Mouse (Mus musculus) neural tube, embryonic 12.5 days (tissue): ENCODE results near the gene Taf15. TPM values are rescaled to one million over a fixed set of nuclear protein-coding genes. Genes with fewer than 3 reads are reported as not detected.

Source experiments
- ATAC-seq: fragments of 200-750 bp; cut with Nextera tagmentation; 2 replicates; pipeline ENCODE4 v1.8.0; 2017; ENCODE audit warnings: low read depth, mild to moderate bottlenecking, moderate TSS enrichment, moderate library complexity; ENCODE audit not compliant: low FRiP score
- H3K27ac ChIP-seq: fragments of 300-500 bp; sonication (generic); 2 replicates; pipeline ENCODE4 v1.5.1; 2016
- H3K27me3 ChIP-seq: fragments of 300-500 bp; sonication (generic); replicated peaks from 2 replicates; pipeline ENCODE4 v1.6.1; 2016; ENCODE audit warnings: mild to moderate bottlenecking
- H3K36me3 ChIP-seq: fragments of 300-500 bp; sonication (generic); 2 replicates; pipeline ENCODE4 v1.6.1; 2016; ENCODE audit warnings: mild to moderate bottlenecking
- H3K4me1 ChIP-seq: fragments of 300-500 bp; sonication (generic); 2 replicates; pipeline ENCODE4 v1.6.1; 2016
- H3K4me2 ChIP-seq: fragments of 300-500 bp; sonication (generic); replicated peaks from 2 replicates; pipeline ENCODE4 v1.6.1; 2016; ENCODE audit warnings: mild to moderate bottlenecking
- H3K4me3 ChIP-seq: fragments of 300-500 bp; sonication (generic); 2 replicates; pipeline ENCODE4 v1.5.1; 2016
- H3K9ac ChIP-seq: fragments of 300-500 bp; sonication (generic); 2 replicates; pipeline ENCODE4 v1.6.1; 2016; ENCODE audit warnings: mild to moderate bottlenecking
- H3K9me3 ChIP-seq: fragments of 300-500 bp; sonication (generic); 2 replicates; pipeline ENCODE4 v1.6.1; 2016; ENCODE audit warnings: mild to moderate bottlenecking
- WGBS: fragments of 180-500 bp; shearing (Covaris S2); methylation state at CpG from one replicate; pipeline ENCODE4 v1.1.7; 2016; 5-methylcytosine and 5-hydroxymethylcytosine counted together
- polyA plus RNA-seq: library from polyadenylated mRNA; unstranded; fragments of >200 nt; fragmentation: Nextera tagmentation; extraction: Ambion mirVana; gene quantifications from 2 replicates; pipeline ENCODE4 v1.2.1, GENCODE M21; 2016

Taf15 gene
- polyA plus RNA-seq, 1 experiment from 2014 or later = 9.9 TPM

DNA sequence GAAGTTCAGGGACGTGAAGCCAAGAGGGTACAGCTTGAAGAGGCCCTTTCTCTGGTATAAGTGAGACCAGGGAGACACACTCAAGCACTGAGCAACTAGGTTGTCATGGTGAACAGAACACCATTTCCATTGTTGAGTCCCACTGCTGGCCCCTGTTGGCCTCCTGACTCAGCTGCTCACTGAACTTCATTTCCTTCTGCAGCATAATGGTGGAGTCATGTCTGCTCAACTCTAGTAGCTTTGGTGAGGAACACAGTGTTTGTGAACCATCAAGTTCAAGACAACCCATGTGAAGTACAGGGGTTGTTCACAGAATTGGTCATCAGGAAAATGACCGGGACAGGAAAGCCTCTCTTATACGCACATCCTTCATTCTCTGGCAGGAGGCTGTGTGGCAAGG lies 49.2 kb downstream of the Taf15 start, which contains the start of gene Heatr9:
TSS of gene Heatr9 (minus strand) at position 101 of the 400 bp plus-strand sequence.
- H3K27ac ChIP-seq = no peak within 1 kb of the TSS
- ATAC-seq = no peak
- WGBS = 90% methylated on average over 3 of the region's 3 CpGs
- H3K4me2 ChIP-seq = no peak within 1 kb of the TSS
- H3K9ac ChIP-seq = no peak within 1 kb of the TSS
- H3K4me1 ChIP-seq = no peaks in the 10 kb centered on the region
- H3K4me3 ChIP-seq = no peak within 1 kb of the TSS
- no peaks in the 10 kb centered on the region for H3K36me3 ChIP-seq
- no peaks in the 10 kb centered on the region for H3K9me3 ChIP-seq
- H3K27me3 ChIP-seq = no peaks in the 10 kb centered on the region

DNA sequence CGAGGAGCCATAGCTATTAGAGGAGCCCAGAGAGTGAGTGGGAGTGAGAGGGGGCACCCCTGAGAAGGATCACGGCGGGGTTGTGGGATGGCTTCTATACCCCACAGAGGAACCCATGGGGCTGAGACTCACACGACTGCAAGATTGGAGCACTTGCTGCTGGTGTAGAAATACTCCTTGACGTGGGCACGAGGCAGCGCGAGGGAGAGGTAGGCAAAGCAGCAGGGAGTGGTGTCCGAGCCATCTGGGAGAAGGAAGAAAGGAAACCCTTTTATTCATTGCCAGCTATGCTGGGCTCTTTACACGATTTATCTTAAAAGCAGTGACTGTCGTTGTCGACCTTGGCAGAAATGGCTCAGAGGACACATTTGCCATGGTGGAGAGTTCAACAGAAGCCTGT lies 56.1 kb downstream of the Taf15 start:
- WGBS = 68% methylated on average over 12 of the region's 12 CpGs
- no peak overlapping the region for H3K4me3 ChIP-seq
- no peaks in the 10 kb centered on the region for H3K36me3 ChIP-seq
- no peak for ATAC-seq
- H3K27me3 ChIP-seq = no peaks in the 10 kb centered on the region
- no peak overlapping the region for H3K27ac ChIP-seq
- H3K4me2 ChIP-seq = no peak overlapping the region
- no peaks in the 10 kb centered on the region for H3K9me3 ChIP-seq
- H3K9ac ChIP-seq = no peak overlapping the region
- no peaks in the 10 kb centered on the region for H3K4me1 ChIP-seq

DNA sequence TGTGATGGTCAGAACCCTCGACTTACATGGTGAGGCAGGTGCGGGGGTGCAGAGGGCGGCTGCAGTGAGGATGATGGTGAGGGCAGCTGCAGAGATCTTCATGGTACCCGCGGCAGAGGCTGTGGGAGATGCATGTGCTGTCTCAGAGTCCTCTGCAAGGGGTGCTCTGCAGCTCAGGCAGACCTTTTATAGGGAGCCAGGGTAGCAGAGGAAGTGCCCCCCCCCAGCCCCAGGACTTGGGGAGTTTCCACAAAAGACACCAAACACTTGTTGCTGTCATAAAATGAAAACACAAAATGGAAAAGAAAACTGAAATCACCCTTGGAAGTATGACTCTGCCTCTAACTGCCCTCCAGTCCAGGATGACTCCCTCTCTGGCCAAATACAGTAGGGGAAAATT lies 57.5 kb downstream of the Taf15 start, which contains the start of gene Ccl5:
TSS of gene Ccl5 (minus strand) at position 159 of the 400 bp plus-strand sequence.
- Histone ChIP-seq H3K4me2 (no peak within 1 kb of the TSS), H3K4me1 (no peaks in the 10 kb centered on the region; the same call in 1 of the 2 replicates), H3K36me3 (no peaks in the 10 kb centered on the region), H3K27me3 (no peaks in the 10 kb centered on the region), H3K9ac (no peak within 1 kb of the TSS), H3K4me3 (no peak within 1 kb of the TSS), H3K9me3 (no peaks in the 10 kb centered on the region), H3K27ac (no peak within 1 kb of the TSS)
- WGBS = 88% methylated on average over 5 of the region's 5 CpGs
- no peak for ATAC-seq

DNA sequence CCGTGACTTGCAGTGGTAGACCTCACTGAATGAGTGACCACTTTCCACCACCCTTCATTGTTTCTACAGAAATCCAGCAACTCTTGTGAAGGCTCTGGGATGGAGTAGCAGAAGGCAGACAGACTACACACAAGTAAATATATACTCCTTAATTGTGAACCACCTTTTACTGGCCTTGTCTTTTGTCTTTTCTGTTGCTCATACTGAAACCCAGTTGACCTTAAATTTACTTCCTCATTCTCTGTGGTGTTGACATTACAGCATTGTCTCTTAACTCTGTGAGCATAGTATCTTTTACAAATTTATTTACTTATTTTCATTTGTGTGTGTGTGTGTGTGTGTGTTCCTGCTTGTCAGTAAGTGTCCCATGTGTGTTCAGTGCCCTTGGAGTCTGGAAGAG lies 60.3 kb downstream of the Taf15 start:
- Histone ChIP-seq H3K4me3 (no peak overlapping the region), H3K4me1 (no peaks in the 10 kb centered on the region; the same call in 1 of the 2 replicates), H3K4me2 (no peak overlapping the region), H3K36me3 (no peaks in the 10 kb centered on the region), H3K27me3 (no peaks in the 10 kb centered on the region), H3K9ac (no peak overlapping the region), H3K27ac (no peak overlapping the region), H3K9me3 (no peaks in the 10 kb centered on the region)
- WGBS = 86% methylated on average over 1 of the region's 1 CpGs
- no peak for ATAC-seq

DNA sequence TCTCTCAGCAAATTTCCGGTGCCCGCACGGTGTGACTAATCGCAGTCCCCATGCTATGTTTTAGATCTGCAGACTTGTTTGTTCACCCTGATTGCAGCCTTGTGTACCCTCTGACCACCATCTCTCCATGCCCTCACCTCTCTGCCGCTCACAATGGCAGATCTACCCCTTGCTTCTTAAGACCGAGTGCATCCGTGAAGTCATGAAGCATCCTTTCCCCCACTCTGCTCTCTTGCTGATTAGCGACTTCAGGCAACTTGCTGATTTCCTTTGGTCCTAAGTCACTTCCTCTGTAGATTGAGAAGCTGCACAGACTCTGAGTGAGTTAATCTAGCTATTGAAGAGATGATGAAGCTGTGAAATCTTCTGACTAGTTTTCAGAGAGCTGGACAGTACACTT lies 61.3 kb downstream of the Taf15 start:
- Histone ChIP-seq H3K27ac (no peak overlapping the region), H3K9me3 (no peaks in the 10 kb centered on the region), H3K4me3 (no peak overlapping the region), H3K36me3 (no peaks in the 10 kb centered on the region), H3K9ac (no peak overlapping the region), H3K4me1 (no peaks in the 10 kb centered on the region; the same call in 1 of the 2 replicates), H3K4me2 (no peak overlapping the region), H3K27me3 (no peaks in the 10 kb centered on the region)
- 88% methylated on average over 8 of the region's 8 CpGs for WGBS
- no peak for ATAC-seq

DNA sequence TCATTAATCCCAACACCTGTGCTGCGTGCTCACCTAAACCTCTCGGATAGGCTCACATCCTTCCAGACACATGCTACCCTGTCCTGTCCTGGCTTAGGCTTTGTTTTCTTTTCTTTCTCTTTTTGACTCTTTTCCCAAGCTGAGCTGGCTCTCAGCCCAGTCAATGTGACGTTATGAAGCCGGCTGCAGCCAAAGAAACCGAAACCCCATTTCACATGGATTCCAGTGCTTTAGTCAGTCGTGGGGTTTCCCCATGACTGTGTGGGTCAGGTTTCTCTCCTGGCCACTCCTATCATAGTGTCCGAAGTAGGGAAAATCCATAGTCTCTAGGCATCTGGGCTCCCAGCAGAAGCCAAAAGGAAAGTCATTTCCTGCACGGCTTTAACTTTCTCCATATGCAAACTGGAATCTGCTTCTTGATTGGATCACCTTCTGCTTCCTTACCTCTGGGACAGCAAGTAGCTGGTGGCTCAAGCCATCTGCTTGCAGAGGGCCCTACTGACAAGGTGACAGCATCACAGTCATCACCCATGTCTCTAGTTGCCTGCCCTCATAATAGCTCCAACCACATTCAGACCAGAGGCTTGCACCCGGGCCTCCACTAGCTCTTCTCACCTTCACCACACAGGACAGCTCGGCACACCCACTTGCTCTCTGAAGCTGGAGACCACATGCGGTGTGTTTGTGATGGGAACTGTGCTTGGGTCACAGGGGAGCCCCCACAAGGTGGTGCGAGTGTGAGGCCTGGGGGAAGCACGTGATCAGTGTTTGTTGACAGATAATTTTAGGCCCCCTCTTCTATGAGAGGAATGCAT lies 61.9 kb downstream of the Taf15 start:
- no peak overlapping the region for H3K4me2 ChIP-seq
- H3K4me1 ChIP-seq = no peaks in the 10 kb centered on the region; the same call in 1 of the 2 replicates
- ATAC-seq = no peak
- no peak overlapping the region for H3K27ac ChIP-seq
- no peak overlapping the region for H3K9ac ChIP-seq
- H3K36me3 ChIP-seq = no peaks in the 10 kb centered on the region
- no peaks in the 10 kb centered on the region for H3K27me3 ChIP-seq
- H3K9me3 ChIP-seq = no peaks in the 10 kb centered on the region
- H3K4me3 ChIP-seq = no peak overlapping the region
- 58% methylated on average over 13 of the region's 13 CpGs for WGBS

DNA sequence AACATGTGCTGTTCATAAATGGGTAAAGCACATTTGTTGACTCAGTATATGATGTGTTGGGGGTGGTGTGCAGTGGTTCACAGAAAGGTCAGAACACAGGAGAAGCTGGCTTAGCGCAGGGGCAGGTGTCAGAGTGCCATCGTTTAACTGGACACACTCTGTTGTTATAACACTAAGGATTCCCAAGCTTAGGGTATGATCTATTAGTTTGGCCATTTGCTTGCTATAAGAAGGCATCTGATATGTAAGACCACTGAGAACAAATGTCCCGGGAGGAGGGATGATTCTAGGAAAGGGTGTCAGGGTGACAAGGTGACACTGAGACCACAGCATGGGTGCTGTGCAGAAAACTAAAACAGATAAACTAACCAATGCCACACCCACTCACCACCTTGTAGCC lies 63.9 kb downstream of the Taf15 start:
- H3K4me1 ChIP-seq = no peaks in the 10 kb centered on the region; the same call in 1 of the 2 replicates
- H3K27me3 ChIP-seq = no peaks in the 10 kb centered on the region
- H3K4me3 ChIP-seq = no peak overlapping the region
- no peak for ATAC-seq
- no peaks in the 10 kb centered on the region for H3K36me3 ChIP-seq
- H3K4me2 ChIP-seq = no peak overlapping the region
- no peaks in the 10 kb centered on the region for H3K9me3 ChIP-seq
- no peak overlapping the region for H3K9ac ChIP-seq
- H3K27ac ChIP-seq = no peak overlapping the region
- 80% methylated on average over 3 of the region's 3 CpGs for WGBS

DNA sequence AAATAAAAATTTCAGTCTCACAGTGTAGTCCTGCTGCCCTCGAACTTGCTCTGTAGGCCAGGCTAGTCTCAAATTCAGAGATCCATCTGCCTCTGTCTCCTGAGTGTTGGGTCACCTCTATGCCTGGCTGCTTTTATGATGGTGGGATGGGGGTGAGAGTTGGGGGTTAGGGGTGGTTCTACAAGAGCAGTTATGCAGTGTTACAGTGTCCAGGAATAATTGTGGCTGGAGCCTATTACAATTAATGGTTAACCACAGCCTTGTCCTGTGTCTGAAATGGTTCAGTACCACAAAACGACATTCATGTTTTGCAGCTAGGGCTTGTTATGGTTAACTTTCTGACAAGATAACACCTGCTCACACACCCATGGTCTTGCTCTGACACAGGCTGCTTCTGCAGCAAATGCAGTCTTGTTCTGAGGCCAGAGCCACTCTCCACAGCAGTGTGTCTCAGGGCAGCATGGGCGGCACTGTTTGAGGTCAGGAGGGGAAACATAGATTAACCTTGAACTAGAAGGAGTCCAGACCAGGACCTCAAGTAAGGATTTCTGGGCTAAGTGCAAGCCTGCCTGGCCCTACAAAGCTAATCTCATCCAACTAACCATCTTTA lies 65.9 kb downstream of the Taf15 start:
- ATAC-seq = no peak
- H3K9me3 ChIP-seq = no peaks in the 10 kb centered on the region
- H3K4me1 ChIP-seq = no peaks in the 10 kb centered on the region; the same call in 1 of the 2 replicates
- H3K4me2 ChIP-seq = no peak overlapping the region
- H3K4me3 ChIP-seq = no peak overlapping the region
- H3K27ac ChIP-seq = no peak overlapping the region
- 86% methylated on average over 3 of the region's 3 CpGs for WGBS
- no peaks in the 10 kb centered on the region for H3K36me3 ChIP-seq
- H3K9ac ChIP-seq = no peak overlapping the region
- H3K27me3 ChIP-seq = no peaks in the 10 kb centered on the region

DNA sequence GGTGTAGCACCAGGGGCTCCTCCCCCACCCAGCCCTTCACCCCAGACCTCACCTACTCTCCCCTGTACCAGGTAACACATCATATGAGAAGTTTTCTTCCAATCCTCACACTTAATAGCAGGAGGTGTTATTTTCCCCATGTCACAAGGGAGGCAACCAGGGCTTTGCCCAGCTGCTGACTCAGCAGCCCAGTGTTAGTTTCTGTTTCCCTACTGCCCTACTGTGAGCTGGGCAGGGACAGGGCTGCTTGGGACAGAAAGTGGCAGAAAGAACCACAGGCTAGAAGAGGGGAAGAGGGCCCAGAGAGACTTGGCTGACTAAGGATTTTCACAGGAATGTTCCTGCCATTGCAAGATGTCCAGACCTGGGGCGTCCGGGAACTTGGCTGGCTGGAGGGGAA lies 68.0 kb downstream of the Taf15 start:
- Histone ChIP-seq H3K9me3 (no peaks in the 10 kb centered on the region), H3K4me2 (no peak overlapping the region), H3K36me3 (no peaks in the 10 kb centered on the region), H3K9ac (no peak overlapping the region), H3K27ac (no peak overlapping the region), H3K4me1 (no peaks in the 10 kb centered on the region), H3K4me3 (no peak overlapping the region), H3K27me3 (no peaks in the 10 kb centered on the region)
- no peak for ATAC-seq
- WGBS = 92% methylated on average over 2 of the region's 2 CpGs

DNA sequence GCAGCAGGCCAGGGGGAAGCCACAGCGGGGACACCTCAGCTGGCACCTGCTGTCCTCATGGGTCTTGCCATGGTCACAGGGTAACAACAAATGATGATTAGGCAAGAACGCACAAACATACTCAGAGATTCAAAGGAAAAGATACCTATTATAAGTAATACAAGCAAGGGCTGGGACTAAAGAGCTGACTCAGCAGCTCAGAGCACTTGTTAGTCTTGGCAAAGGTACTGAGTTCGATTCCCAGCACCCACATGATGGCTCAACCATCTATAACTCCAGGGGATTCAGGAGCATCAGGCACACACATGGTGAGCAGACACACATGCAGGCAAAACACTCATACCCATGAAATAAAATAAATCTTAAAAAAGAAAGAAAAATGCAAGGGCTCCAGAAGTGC lies 68.5 kb downstream of the Taf15 start:
- 93% methylated on average over 3 of the region's 3 CpGs for WGBS
- H3K4me3 ChIP-seq = no peak overlapping the region
- no peaks in the 10 kb centered on the region for H3K27me3 ChIP-seq
- no peak for ATAC-seq
- no peaks in the 10 kb centered on the region for H3K9me3 ChIP-seq
- no peaks in the 10 kb centered on the region for H3K4me1 ChIP-seq
- no peak overlapping the region for H3K27ac ChIP-seq
- no peak overlapping the region for H3K4me2 ChIP-seq
- no peak overlapping the region for H3K9ac ChIP-seq
- no peaks in the 10 kb centered on the region for H3K36me3 ChIP-seq

DNA sequence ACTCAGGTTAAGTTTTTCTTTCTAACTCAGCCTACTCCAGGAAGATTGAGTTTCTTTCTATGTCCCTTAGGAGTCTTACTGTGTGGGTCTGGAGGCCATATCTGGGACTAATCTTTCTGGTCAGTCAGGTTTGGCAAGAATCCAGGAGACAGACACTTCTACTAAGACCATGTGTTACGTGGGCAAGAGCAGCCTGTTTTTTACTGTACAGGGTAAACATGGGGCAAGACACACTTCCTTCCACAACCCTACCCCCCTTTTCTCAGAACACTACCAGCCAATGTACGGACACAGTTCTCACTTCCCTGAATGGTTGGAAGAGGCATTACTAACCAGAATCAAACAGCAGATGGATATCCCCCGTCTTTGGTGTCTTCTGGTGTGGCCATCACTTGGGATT lies 71.3 kb downstream of the Taf15 start:
- Histone ChIP-seq H3K27ac (no peak overlapping the region), H3K9ac (no peak overlapping the region), H3K4me3 (no peak overlapping the region), H3K9me3 (no peaks in the 10 kb centered on the region), H3K27me3 (no peaks in the 10 kb centered on the region), H3K4me1 (no peaks in the 10 kb centered on the region), H3K36me3 (no peaks in the 10 kb centered on the region), H3K4me2 (no peak overlapping the region)
- no peak for ATAC-seq
- 77% methylated on average over 3 of the region's 3 CpGs for WGBS

DNA sequence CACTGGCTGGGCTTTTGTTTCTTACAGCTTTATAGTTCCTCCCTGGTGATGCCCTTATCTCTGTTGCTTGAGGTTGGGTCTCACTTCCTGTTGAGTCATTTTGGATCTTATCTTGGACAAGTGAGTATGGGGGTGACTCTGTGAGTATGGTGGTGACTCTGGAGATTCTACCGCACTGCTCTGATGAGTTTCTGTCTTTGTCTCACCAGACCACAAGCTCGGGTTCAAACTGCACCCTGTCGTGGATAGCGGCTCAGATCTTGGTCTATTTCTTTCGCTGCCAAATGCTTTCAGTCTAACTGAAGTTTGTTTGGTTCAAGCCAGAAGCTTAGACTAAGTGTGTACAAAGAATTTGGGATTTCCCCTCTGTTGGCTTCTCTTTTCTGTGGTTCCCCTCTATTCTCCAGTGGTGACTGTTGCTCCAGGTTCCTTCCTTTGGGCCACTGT lies 77.3 kb downstream of the Taf15 start:
- no peaks in the 10 kb centered on the region for H3K27me3 ChIP-seq
- H3K27ac ChIP-seq = no peak overlapping the region
- H3K9me3 ChIP-seq = no peaks in the 10 kb centered on the region
- H3K4me1 ChIP-seq = no peaks in the 10 kb centered on the region
- no peak overlapping the region for H3K9ac ChIP-seq
- no peaks in the 10 kb centered on the region for H3K36me3 ChIP-seq
- no peak overlapping the region for H3K4me3 ChIP-seq
- H3K4me2 ChIP-seq = no peak overlapping the region
- WGBS = 91% methylated on average over 5 of the region's 5 CpGs
- no peak for ATAC-seq
